Mouse (Mus musculus) erythroid progenitor cell, adult 5-6 weeks (primary cell): ENCODE data around the gene Cgnl1. TPM values are rescaled to one million over a fixed set of nuclear protein-coding genes. Genes with fewer than 3 reads are reported as not detected.

ENCODE experiments used
- ATAC-seq: replicated peaks from 2 replicates; pipeline ENCODE4 v1.8.0; 2016; ENCODE audit warnings: moderate number of reproducible peaks, mild to moderate bottlenecking, moderate TSS enrichment, inconsistent platforms; ENCODE audit not compliant: poor library complexity, low FRiP score, severe bottlenecking
- total RNA-seq, 2 experiments: library from RNA; stranded (forward) in 1 of 2; stranded (reverse) in 1 of 2; fragments of 150-400 nt in 1 of 2; fragments of 186-747, 209-891 nt in 1 of 2; gene quantifications; 2 replicates each; pipeline versions ENCODE4 v1.2.3 to v1.2.4; 2015 to 2017; ENCODE audit warnings: low replicate concordance in 2 of 2

Cgnl1 gene
- total RNA-seq, 2 experiments from 2014 or later = not detected

- ATAC-seq = no peak
Measured at GRCm38 (mm10) chr9:71769701-71770100, 1.7 kb downstream of the Cgnl1 start.

DNA sequence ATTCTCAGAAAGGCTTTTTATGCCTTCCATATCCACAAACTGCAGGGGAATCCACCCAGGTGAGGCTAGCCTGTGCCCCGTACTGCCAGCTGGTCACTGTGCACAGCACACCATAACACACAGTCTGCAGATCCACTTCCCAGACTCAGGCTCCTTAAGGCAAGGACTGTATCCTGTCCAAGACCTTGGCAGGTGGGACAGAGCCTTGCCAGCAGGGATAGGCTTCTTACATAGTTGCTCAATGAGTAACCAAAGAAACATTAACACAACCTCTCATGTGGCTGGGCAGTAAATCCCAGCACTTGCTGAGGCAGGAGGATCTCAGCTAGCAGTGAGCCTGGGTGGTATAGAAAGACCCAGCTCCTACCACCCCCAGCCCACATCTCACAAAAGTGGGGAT is 3.3 kb downstream of the Cgnl1 start:
- ATAC-seq = no peak

- no peak for ATAC-seq
Measured at GRCm38 (mm10) chr9:71766902-71767301, 4.5 kb downstream of the Cgnl1 start.

DNA sequence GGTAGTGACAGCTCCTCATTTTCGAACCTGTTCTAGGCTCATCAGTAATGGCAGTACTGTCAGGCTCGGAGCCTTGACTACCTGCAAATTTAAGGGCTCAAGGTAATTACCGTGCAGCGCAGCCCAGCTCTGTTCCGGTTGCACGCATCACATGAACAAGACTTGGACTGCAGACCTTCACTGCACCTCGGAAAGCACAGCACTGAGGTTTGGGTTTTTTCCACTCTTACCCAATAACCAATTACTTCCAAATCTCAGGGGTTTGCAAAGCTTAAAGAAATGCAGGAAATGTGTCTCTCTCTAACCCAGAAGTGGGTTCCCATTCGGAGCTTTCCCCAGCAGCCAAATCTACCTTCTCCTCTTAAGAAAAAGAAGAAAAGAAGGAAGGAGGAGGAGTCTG is 5.1 kb downstream of the Cgnl1 start:
- no peak for ATAC-seq

DNA sequence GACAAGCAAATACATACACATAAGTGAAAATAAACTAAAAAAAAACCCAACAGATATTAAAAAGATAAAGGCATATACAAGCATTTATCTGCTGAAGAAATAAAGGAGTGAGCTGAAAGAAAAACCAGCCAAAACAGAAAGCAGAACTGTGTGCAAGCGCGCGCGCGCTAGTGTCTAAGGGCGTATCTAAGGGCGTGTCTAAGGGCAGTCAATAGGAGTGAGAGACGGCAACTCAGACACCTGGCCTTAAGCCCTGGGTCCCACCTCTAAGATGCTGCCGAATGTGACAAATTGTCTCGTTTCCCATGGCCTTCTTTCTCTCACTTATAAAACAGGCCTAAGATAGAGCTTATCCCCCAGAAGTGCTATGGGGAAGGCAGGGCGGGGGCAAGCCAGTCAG is 6.9 kb downstream of the Cgnl1 start:
- no peak for ATAC-seq

DNA sequence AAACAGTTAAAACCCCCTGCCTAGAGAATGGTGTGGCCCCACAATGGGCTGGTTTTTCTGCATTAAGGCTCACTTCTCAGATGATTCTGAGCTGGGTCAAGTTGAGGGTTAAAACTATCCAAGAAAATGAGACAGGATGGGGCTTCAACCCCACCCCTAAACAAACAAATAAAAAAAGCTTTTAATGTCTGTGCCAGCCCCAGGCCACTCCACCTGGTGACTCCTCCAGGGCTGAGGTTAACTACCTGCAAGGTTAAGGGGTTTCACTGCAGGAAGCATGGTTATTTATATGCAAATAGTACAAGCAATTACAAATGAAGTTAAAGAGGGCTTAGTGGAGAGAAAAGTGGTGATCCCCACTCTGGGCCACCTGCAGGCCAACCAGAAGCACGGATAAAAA is 8.1 kb downstream of the Cgnl1 start:
- ATAC-seq = no peak

DNA sequence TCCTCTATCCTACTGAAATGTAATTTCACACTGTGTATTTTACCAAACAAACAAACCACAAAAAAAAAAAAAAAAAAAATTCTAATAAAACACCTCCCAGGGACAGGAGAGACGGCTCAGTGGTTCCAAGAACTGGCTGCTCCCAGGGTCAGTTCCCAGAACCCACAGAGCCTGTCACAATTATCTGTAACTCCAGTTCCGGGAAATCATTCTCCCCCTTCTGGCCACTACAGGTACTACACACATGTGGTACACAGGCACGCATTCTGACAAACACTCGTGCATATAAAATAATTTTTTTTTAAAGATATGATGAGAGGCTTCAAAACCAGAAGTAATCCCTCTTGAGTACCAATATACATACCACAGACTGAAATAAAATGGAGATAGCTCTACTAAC is 9.7 kb downstream of the Cgnl1 start:
- ATAC-seq = no peak

DNA sequence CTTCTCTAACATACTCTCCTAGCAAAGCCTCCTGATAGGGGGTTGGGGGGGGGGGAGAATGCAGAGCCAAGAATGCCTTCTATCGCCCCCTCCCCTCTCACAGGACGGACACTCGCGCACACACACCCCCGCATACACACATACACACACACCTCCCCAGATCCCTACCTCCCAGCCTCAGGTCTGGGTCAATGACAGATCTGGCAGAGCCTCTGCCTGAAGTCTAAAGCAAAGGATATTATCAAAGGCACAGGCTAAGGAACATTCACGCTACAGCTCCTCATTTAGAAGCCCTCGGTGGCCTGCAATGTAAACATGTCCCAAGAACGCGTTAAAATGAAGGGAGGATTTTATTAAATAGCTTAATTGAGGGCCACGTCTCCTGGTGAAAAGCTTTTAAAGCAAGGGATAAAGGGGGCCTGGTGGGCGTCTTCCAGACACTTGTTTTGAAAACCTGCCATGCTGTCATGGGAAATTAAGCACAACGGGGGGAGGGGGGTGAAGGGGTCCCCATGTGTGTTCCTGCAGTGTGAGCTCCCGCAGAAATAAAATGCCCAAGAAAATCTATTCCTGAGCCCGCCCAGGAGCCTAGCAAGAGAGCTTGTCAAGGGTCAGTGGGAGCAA is 10.8 kb downstream of the Cgnl1 start:
- no peak for ATAC-seq

- no peak for ATAC-seq
Measured at GRCm38 (mm10) chr9:71759893-71760292, 11.5 kb downstream of the Cgnl1 start.

- ATAC-seq = no peak
Measured at GRCm38 (mm10) chr9:71757386-71757785, 14.0 kb downstream of the Cgnl1 start.

- ATAC-seq = no peak
Measured at GRCm38 (mm10) chr9:71756916-71757315, 14.5 kb downstream of the Cgnl1 start.

DNA sequence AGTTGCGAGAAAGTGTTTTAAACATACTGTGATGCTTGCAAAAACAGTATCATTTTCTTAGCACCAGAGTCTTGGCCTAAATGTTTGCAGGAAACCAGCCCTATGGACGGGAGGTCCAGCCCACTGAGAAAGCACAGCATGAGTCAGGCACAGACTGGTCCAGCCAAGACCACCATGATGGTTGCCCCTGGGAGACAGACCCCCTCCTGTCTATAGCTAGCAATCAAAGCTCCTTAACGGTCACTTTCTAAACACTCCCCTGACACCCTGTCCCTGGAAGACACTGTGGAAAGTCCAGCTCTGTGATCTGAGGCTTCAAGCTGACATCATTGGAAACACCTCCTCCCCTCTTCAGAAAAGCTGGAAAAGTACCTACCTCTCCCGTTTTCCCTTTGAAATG is 17.4 kb downstream of the Cgnl1 start:
- no peak for ATAC-seq

GRCm38 (mm10) chr9:71753529-71753928 is 17.9 kb downstream of the Cgnl1 start:
- ATAC-seq = no peak

GRCm38 (mm10) chr9:71753117-71753516 is 18.3 kb downstream of the Cgnl1 start:
- no peak for ATAC-seq

- no peak for ATAC-seq
Measured at GRCm38 (mm10) chr9:71750015-71750672, 21.3 kb downstream of the Cgnl1 start.

DNA sequence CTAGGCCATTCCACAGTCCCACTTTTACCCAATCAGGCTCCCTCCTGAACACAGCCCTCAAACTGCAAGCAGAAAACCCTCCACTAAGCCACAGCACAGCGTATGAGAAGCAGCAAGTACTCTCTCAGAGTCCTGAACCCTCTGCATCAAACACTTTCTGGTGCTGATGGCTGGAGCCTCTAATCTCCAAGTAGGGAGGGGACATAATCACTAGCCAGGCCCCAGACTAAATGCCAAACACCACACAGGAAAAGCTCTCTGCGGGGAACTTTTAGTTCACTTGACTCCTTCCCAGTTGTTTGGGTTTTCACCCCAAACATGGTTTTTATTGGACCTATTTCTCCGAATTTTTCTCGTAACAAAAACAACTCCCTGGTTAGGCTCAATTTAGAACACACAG is 25.0 kb downstream of the Cgnl1 start:
- no peak for ATAC-seq

GRCm38 (mm10) chr9:71738081-71738930 is 33.1 kb downstream of the Cgnl1 start:
- no peak for ATAC-seq

DNA sequence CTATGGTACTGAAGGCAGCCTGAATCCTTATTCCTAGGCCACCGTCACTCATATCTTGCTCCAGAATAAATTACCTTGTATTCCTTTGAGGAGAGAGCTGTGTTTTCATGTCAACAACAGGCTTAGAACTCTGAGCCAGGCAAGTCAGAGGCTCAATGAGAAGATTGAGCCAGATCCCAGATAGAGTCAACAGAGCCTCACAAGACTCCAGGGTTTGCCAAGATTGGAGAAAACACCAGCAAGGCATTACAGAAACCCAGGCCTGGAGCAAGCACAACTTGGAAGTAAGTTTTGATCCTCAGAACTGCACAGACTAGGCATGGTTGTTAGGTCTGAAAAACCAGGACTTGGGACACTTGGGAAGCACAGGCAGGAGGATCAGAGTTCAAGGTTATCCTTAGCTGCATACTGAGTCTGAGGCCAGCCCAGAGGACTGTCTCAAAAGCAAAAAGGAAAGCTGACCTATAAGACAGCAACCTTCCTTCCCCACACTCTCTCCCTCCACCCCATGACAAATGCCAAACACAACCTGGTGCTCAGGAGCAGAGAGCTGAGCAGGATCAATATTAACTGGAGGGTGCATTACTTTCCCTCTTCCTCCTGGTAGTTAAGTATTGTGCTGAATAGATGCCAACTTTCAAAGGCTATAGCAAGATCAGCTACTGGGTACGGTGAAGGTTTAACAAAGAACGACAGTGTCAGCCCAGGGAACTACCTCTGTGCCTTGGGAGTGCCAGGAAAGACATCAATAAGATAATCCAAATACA is 34.0 kb downstream of the Cgnl1 start:
- ATAC-seq = no peak

- ATAC-seq = no peak
Measured at GRCm38 (mm10) chr9:71735886-71736285, 35.5 kb downstream of the Cgnl1 start.

GRCm38 (mm10) chr9:71733559-71733958 is 37.8 kb downstream of the Cgnl1 start:
- ATAC-seq = no peak
